Mouse (Mus musculus) ES-Bruce4 (cell line): ENCODE measurements around the gene Fam122a. TPM values are rescaled to one million over a fixed set of nuclear protein-coding genes. Genes with fewer than 3 reads are reported as not detected.

Experiments used
- H3K27ac ChIP-seq: 2 replicates; pipeline ENCODE4 v1.5.1; 2012; ENCODE audit warnings: low read length, inconsistent platforms; ENCODE audit not compliant: insufficient read depth
- H3K27me3 ChIP-seq: 2 replicates; pipeline ENCODE4 v1.6.1; 2012; ENCODE audit warnings: mild to moderate bottlenecking, low read length, inconsistent platforms; ENCODE audit not compliant: control insufficient read depth, poor library complexity, insufficient read depth, severe bottlenecking
- H3K36me3 ChIP-seq: 2 replicates; pipeline ENCODE4 v1.6.1; 2012; ENCODE audit warnings: inconsistent platforms, mild to moderate bottlenecking, low read length, moderate library complexity; ENCODE audit not compliant: control insufficient read depth, poor library complexity, insufficient read depth, severe bottlenecking
- H3K4me1 ChIP-seq: one replicate; pipeline ENCODE4 v1.8.1; 2011; ENCODE audit warnings: low read length; ENCODE audit not compliant: control insufficient read depth, insufficient read depth
- H3K4me3 ChIP-seq: 2 replicates; pipeline ENCODE4 v1.5.1; 2011; ENCODE audit warnings: low read depth, mild to moderate bottlenecking, low read length
- H3K9ac ChIP-seq: 2 replicates; pipeline ENCODE4 v1.6.1; 2012; ENCODE audit warnings: low read depth, mild to moderate bottlenecking, inconsistent platforms; ENCODE audit not compliant: poor library complexity, severe bottlenecking
- H3K9me3 ChIP-seq: replicated peaks from 2 replicates; pipeline ENCODE4 v1.6.1; 2012; ENCODE audit warnings: mild to moderate bottlenecking, low read length, inconsistent platforms; ENCODE audit not compliant: control insufficient read depth, poor library complexity, insufficient read depth, severe bottlenecking
- CTCF ChIP-seq: IDR thresholded peaks from one replicate; pipeline ENCODE4 v1.8.1; 2011; ENCODE audit warnings: low read depth, low read length
- EP300 ChIP-seq: IDR thresholded peaks from 2 replicates; pipeline ENCODE4 v1.6.1; 2011; ENCODE audit warnings: low read depth, low read length; ENCODE audit not compliant: insufficient read depth
- POLR2A ChIP-seq: IDR thresholded peaks from one replicate; pipeline ENCODE4 v1.8.1; 2011; ENCODE audit warnings: low read length; ENCODE audit not compliant: insufficient read depth
- polyA plus RNA-seq: library from polyadenylated mRNA; stranded (reverse); fragments of >200 nt; gene quantifications from 2 replicates; pipeline ENCODE4 v1.2.4, GENCODE M21; 2011; ENCODE audit warnings: low read depth; ENCODE audit not compliant: missing spikeins, insufficient read depth, insufficient read length

The Fam122a gene
- polyA plus RNA-seq, 1 experiment, result 8.6 TPM

GRCm38 (mm10) chr19:24493887-24494286, 16.7 kb upstream of the Fam122a start:
- Histone ChIP-seq H3K36me3 (no peaks in the 10 kb centered on the region), H3K27me3 (no peaks in the 10 kb centered on the region), H3K4me1 (peaks cover 3% of the 10 kb centered on the region), H3K27ac (no peak overlapping the region), H3K9ac (no peak overlapping the region), H3K4me3 (no peak overlapping the region), H3K9me3 (no peaks in the 10 kb centered on the region)
- TF ChIP-seq CTCF (no peak), EP300 (no peak), POLR2A (no peak)

- H3K27ac ChIP-seq, result peak overlapping the region; percentile 78
- H3K9ac ChIP-seq, result no peak overlapping the region
- peaks cover 3% of the 10 kb centered on the region for H3K4me1 ChIP-seq
- TF ChIP-seq POLR2A (no peak), EP300 (peak; percentile 93)
- no peaks in the 10 kb centered on the region for H3K27me3 ChIP-seq
- no peaks in the 10 kb centered on the region for H3K36me3 ChIP-seq
- no peak overlapping the region for H3K4me3 ChIP-seq
- no peaks in the 10 kb centered on the region for H3K9me3 ChIP-seq
These were observed 14.7 kb upstream of the Fam122a start for GRCm38 (mm10) chr19:24491824-24492223.

GRCm38 (mm10) chr19:24490275-24490674, 13.1 kb upstream of the Fam122a start:
- Histone ChIP-seq H3K4me3 (no peak overlapping the region), H3K9ac (no peak overlapping the region), H3K9me3 (no peaks in the 10 kb centered on the region), H3K4me1 (peaks cover 3% of the 10 kb centered on the region), H3K36me3 (no peaks in the 10 kb centered on the region), H3K27ac (no peak overlapping the region), H3K27me3 (no peaks in the 10 kb centered on the region)
- TF ChIP-seq CTCF, result no peak
- TF ChIP-seq POLR2A, result no peak

- H3K9me3 ChIP-seq, result no peaks in the 10 kb centered on the region
These were observed 9.5 kb upstream of the Fam122a start for GRCm38 (mm10) chr19:24486433-24487296.

GRCm38 (mm10) chr19:24484612-24485194, 7.5 kb upstream of the Fam122a start:
- Histone ChIP-seq H3K27me3 (no peaks in the 10 kb centered on the region), H3K4me3 (no peak overlapping the region), H3K27ac (no peak overlapping the region), H3K36me3 (no peaks in the 10 kb centered on the region), H3K9me3 (no peaks in the 10 kb centered on the region), H3K9ac (no peak overlapping the region), H3K4me1 (no peaks in the 10 kb centered on the region)
- TF ChIP-seq POLR2A, result no peak
- TF ChIP-seq CTCF, result no peak
- TF ChIP-seq EP300, result no peak

More at GRCm38 (mm10) chr19:24486433-24487296, 9.5 kb upstream of the Fam122a start:
- Histone ChIP-seq H3K4me1 (no peaks in the 10 kb centered on the region), H3K9ac (no peak overlapping the region), H3K36me3 (no peaks in the 10 kb centered on the region), H3K27ac (no peak overlapping the region), H3K4me3 (no peak overlapping the region), H3K27me3 (no peaks in the 10 kb centered on the region)
- TF ChIP-seq CTCF (no peak), EP300 (no peak), POLR2A (no peak)

GRCm38 (mm10) chr19:24480916-24481315, 3.8 kb upstream of the Fam122a start:
- Histone ChIP-seq H3K36me3 (no peaks in the 10 kb centered on the region), H3K9ac (no peak overlapping the region), H3K9me3 (no peaks in the 10 kb centered on the region), H3K4me1 (no peaks in the 10 kb centered on the region), H3K4me3 (no peak overlapping the region), H3K27me3 (no peaks in the 10 kb centered on the region), H3K27ac (no peak overlapping the region)
- no peak for TF ChIP-seq CTCF
- no peak for TF ChIP-seq EP300
- TF ChIP-seq POLR2A, result no peak
